Mouse (Mus musculus) cerebellum, adult 8-10 months (tissue): ENCODE results near the gene Trp53tg5.

Experiments used
- DNase-seq: peaks from one replicate; pipeline ENCODE4 v3.0.0; 2022

The Trp53tg5 gene

GRCm38 (mm10) chr2:164448140-164448539 lies 25.4 kb downstream of the Trp53tg5 start:
- DNase-seq = no peak

- no peak for DNase-seq
Measured at GRCm38 (mm10) chr2:164446086-164446469, 27.4 kb downstream of the Trp53tg5 start.

GRCm38 (mm10) chr2:164445399-164446085 lies 28.0 kb downstream of the Trp53tg5 start:
- no peak for DNase-seq

- no peak for DNase-seq
Measured at GRCm38 (mm10) chr2:164444701-164445100, 28.8 kb downstream of the Trp53tg5 start.

GRCm38 (mm10) chr2:164443460-164444000 lies 30.0 kb downstream of the Trp53tg5 start, which contains the start of gene Sdc4:
Gene Sdc4, minus strand, starts transcription at chr2:164443887.
- no peak for DNase-seq

GRCm38 (mm10) chr2:164443051-164443437 lies 30.5 kb downstream of the Trp53tg5 start:
- no peak for DNase-seq

GRCm38 (mm10) chr2:164442315-164443050 lies 31.0 kb downstream of the Trp53tg5 start:
- DNase-seq = no peak

GRCm38 (mm10) chr2:164441731-164442130 lies 31.8 kb downstream of the Trp53tg5 start:
- DNase-seq = no peak

- DNase-seq = no peak
Measured at GRCm38 (mm10) chr2:164441155-164441554, 32.4 kb downstream of the Trp53tg5 start.

- no peak for DNase-seq
Measured at GRCm38 (mm10) chr2:164440314-164440713, 33.2 kb downstream of the Trp53tg5 start.

GRCm38 (mm10) chr2:164439001-164439421 lies 34.5 kb downstream of the Trp53tg5 start:
- no peak for DNase-seq

GRCm38 (mm10) chr2:164438257-164438656 lies 35.3 kb downstream of the Trp53tg5 start:
- no peak for DNase-seq

- DNase-seq = no peak
Measured at GRCm38 (mm10) chr2:164437710-164438109, 35.8 kb downstream of the Trp53tg5 start.

GRCm38 (mm10) chr2:164436961-164437360 lies 36.6 kb downstream of the Trp53tg5 start:
- no peak for DNase-seq

GRCm38 (mm10) chr2:164436215-164436913 lies 37.2 kb downstream of the Trp53tg5 start:
- DNase-seq = no peak

GRCm38 (mm10) chr2:164435216-164436090 lies 38.1 kb downstream of the Trp53tg5 start:
- no peak for DNase-seq

- no peak for DNase-seq
Measured at GRCm38 (mm10) chr2:164434681-164435080, 38.8 kb downstream of the Trp53tg5 start.

- DNase-seq = no peak
Measured at GRCm38 (mm10) chr2:164433278-164433895, 40.1 kb downstream of the Trp53tg5 start.

GRCm38 (mm10) chr2:164432541-164433191 lies 40.9 kb downstream of the Trp53tg5 start:
- no peak for DNase-seq

GRCm38 (mm10) chr2:164431676-164432465 lies 41.7 kb downstream of the Trp53tg5 start:
- DNase-seq = no peak
